Mouse (Mus musculus): Measurements from ENCODE around the gene Ptpn14. TPM values are rescaled to one million over a fixed set of nuclear protein-coding genes. Genes with fewer than 3 reads are reported as not detected.
A peak's percentile ranks its signal among the peaks of the same experiment; 100 is the strongest.

Gene Ptpn14
- total and polyA plus RNA-seq, 2 experiments from 2014 or later = 4.2 to 23.5 TPM

GRCm38 (mm10) chr1:189921818-189922592, 193.9 kb downstream of the Ptpn14 start, which contains the start of gene Smyd2:
Smyd2 (minus strand) TSS chr1:189922363.
- Histone ChIP-seq H3K9ac (replicated peaks; ENCODE audit: low read depth, low read length) (peak within 1 kb of the TSS; percentile 81), H3K27me3 (ENCODE audit: control insufficient read depth, insufficient read depth, low read length) (no peaks in the 10 kb centered on the region), H3K27ac (ENCODE audit: low read depth) (peak within 1 kb of the TSS; percentile 90), H3K4me1 (ENCODE audit: control insufficient read depth, insufficient read depth) (peaks cover 32% of the 10 kb centered on the region), H3K36me3 (replicated peaks; ENCODE audit: control insufficient read depth, insufficient read depth, low read length) (no peaks in the 10 kb centered on the region), H3K9me3 (replicated peaks; ENCODE audit: control insufficient read depth, low read length) (no peaks in the 10 kb centered on the region), H3K4me2 (ENCODE audit: low read depth, low read length) (peak within 1 kb of the TSS; percentile 91), H3K4me3 (ENCODE audit: low read depth, low read length) (peak within 1 kb of the TSS; percentile 81)
- peak; percentile 90 for DNase-seq (ENCODE audit: low spot score)
- peak; percentile 81 for ATAC-seq (ENCODE audit: insufficient read depth, low read depth)
- TF ChIP-seq CTCF (IDR thresholded peaks at IDR 0.05; ENCODE audit: low read depth) = no peak
- TF ChIP-seq EP300 (IDR thresholded peaks at IDR 0.05; ENCODE audit: low read depth) = no peak
- WGBS = under 1% methylated on average over 72 of the region's 90 CpGs

- Histone ChIP-seq H3K27ac (ENCODE audit: low read depth) (peak overlapping the region; percentile 90), H3K4me3 (ENCODE audit: low read depth, low read length) (peak overlapping the region; percentile 81), H3K4me2 (ENCODE audit: low read depth, low read length) (peak overlapping the region; percentile 91), H3K27me3 (ENCODE audit: control insufficient read depth, insufficient read depth, low read length) (no peaks in the 10 kb centered on the region), H3K9ac (replicated peaks; ENCODE audit: low read depth, low read length) (no peak overlapping the region), H3K4me1 (ENCODE audit: control insufficient read depth, insufficient read depth) (peaks cover 32% of the 10 kb centered on the region), H3K36me3 (replicated peaks; ENCODE audit: control insufficient read depth, insufficient read depth, low read length) (no peaks in the 10 kb centered on the region), H3K9me3 (replicated peaks; ENCODE audit: control insufficient read depth, low read length) (no peaks in the 10 kb centered on the region)
- TF ChIP-seq EP300 (IDR thresholded peaks at IDR 0.05; ENCODE audit: low read depth) (no peak), CTCF (IDR thresholded peaks at IDR 0.05; ENCODE audit: low read depth) (no peak)
- ATAC-seq (ENCODE audit: insufficient read depth, low read depth) = no peak
- no peak for DNase-seq (ENCODE audit: low spot score)
- WGBS = 23% methylated on average over 9 of the region's 9 CpGs
Measured at GRCm38 (mm10) chr1:189922721-189923120, 194.7 kb downstream of the Ptpn14 start.

GRCm38 (mm10) chr1:189923157-189923556, 195.1 kb downstream of the Ptpn14 start:
- Histone ChIP-seq H3K4me2 (ENCODE audit: low read depth, low read length) (no peak overlapping the region), H3K27me3 (ENCODE audit: control insufficient read depth, insufficient read depth, low read length) (no peaks in the 10 kb centered on the region), H3K27ac (ENCODE audit: low read depth) (peak overlapping the region; percentile 90), H3K4me1 (ENCODE audit: control insufficient read depth, insufficient read depth) (peaks cover 32% of the 10 kb centered on the region), H3K4me3 (ENCODE audit: low read depth, low read length) (no peak overlapping the region), H3K36me3 (replicated peaks; ENCODE audit: control insufficient read depth, insufficient read depth, low read length) (no peaks in the 10 kb centered on the region), H3K9me3 (replicated peaks; ENCODE audit: control insufficient read depth, low read length) (no peaks in the 10 kb centered on the region), H3K9ac (replicated peaks; ENCODE audit: low read depth, low read length) (no peak overlapping the region)
- no peak for DNase-seq (ENCODE audit: low spot score)
- WGBS = 81% methylated on average over 4 of the region's 4 CpGs
- ATAC-seq (ENCODE audit: insufficient read depth, low read depth) = no peak
- TF ChIP-seq EP300 (IDR thresholded peaks at IDR 0.05; ENCODE audit: low read depth) = no peak
- TF ChIP-seq CTCF (IDR thresholded peaks at IDR 0.05; ENCODE audit: low read depth) = no peak

GRCm38 (mm10) chr1:189923871-189924568, 196.0 kb downstream of the Ptpn14 start:
- ATAC-seq (ENCODE audit: insufficient read depth, low read depth) (peak; percentile 80), DNase-seq (ENCODE audit: low spot score) (peak; percentile 92)
- Histone ChIP-seq H3K36me3 (replicated peaks; ENCODE audit: control insufficient read depth, insufficient read depth, low read length) (no peaks in the 10 kb centered on the region), H3K9me3 (replicated peaks; ENCODE audit: control insufficient read depth, low read length) (no peaks in the 10 kb centered on the region), H3K4me3 (ENCODE audit: low read depth, low read length) (no peak overlapping the region), H3K4me1 (ENCODE audit: control insufficient read depth, insufficient read depth) (peaks cover 23% of the 10 kb centered on the region), H3K4me2 (ENCODE audit: low read depth, low read length) (0 out of 2 replicates have a peak overlapping the region, but pooled peaks have one; percentile 15), H3K27ac (ENCODE audit: low read depth) (peak overlapping the region; percentile 90), H3K27me3 (ENCODE audit: control insufficient read depth, insufficient read depth, low read length) (no peaks in the 10 kb centered on the region), H3K9ac (replicated peaks; ENCODE audit: low read depth, low read length) (0 out of 2 replicates have a peak overlapping the region, but pooled peaks have one; percentile 11)
- TF ChIP-seq EP300 (IDR thresholded peaks at IDR 0.05; ENCODE audit: low read depth) (peak; percentile 67), CTCF (IDR thresholded peaks at IDR 0.05; ENCODE audit: low read depth) (no peak)
- WGBS = 28% methylated on average over 22 of the region's 22 CpGs

- Histone ChIP-seq H3K27ac (ENCODE audit: low read depth) (peak overlapping the region; percentile 90), H3K9me3 (replicated peaks; ENCODE audit: control insufficient read depth, low read length) (no peaks in the 10 kb centered on the region), H3K27me3 (ENCODE audit: control insufficient read depth, insufficient read depth, low read length) (no peaks in the 10 kb centered on the region), H3K9ac (replicated peaks; ENCODE audit: low read depth, low read length) (no peak overlapping the region), H3K4me2 (ENCODE audit: low read depth, low read length) (no peak overlapping the region), H3K4me3 (ENCODE audit: low read depth, low read length) (no peak overlapping the region), H3K4me1 (ENCODE audit: control insufficient read depth, insufficient read depth) (peaks cover 16% of the 10 kb centered on the region; the same call in 1 of the 2 replicates), H3K36me3 (replicated peaks; ENCODE audit: control insufficient read depth, insufficient read depth, low read length) (no peaks in the 10 kb centered on the region)
- no peak for ATAC-seq (ENCODE audit: insufficient read depth, low read depth)
- TF ChIP-seq CTCF (IDR thresholded peaks at IDR 0.05; ENCODE audit: low read depth) (no peak), EP300 (IDR thresholded peaks at IDR 0.05; ENCODE audit: low read depth) (no peak)
- 29% methylated on average over 8 of the region's 8 CpGs for WGBS
- peak; percentile 68 for DNase-seq (ENCODE audit: low spot score)
Measured at GRCm38 (mm10) chr1:189926279-189926678, 198.2 kb downstream of the Ptpn14 start.

Other genes starting within 250 kb of the Ptpn14 start
- gene Cenpf, start 40.2 kb upstream of the Ptpn14 start, total RNA-seq (2014; rRNA removed; ENCODE audit: low replicate concordance) = 11.1 and 11.2 TPM in 2 replicates
- gene Cenpf, start 40.2 kb upstream of the Ptpn14 start, polyA plus RNA-seq (2015; fragmentation: Nextera tagmentation; extraction: Ambion mirVana) = 23.2 and 26.7 TPM in 2 replicates
- gene Smyd2, start 194.1 kb downstream of the Ptpn14 start, total RNA-seq (2014; rRNA removed; ENCODE audit: low replicate concordance) = 218 and 234 TPM in 2 replicates
- 219 and 239 TPM in 2 replicates for gene Smyd2, start 194.1 kb downstream of the Ptpn14 start, polyA plus RNA-seq (2015; fragmentation: Nextera tagmentation; extraction: Ambion mirVana)